Mouse (Mus musculus) heart, embryonic 14.5 days (tissue): ENCODE measurements at regions not wholly inside any gene's neighbourhood (a gene's known extent, or its start where the extent isn't known, plus 50 kb on each side); places are given as distances from the start of the nearest gene placed in this dataset.
A peak's percentile ranks its signal among the peaks of the same experiment; 100 is the strongest.

Source experiments
- ATAC-seq: fragments of 200-750 bp; cut with Nextera tagmentation; 2 replicates; pipeline ENCODE4 v1.8.0; 2017; ENCODE audit warnings: low read depth, moderate TSS enrichment; ENCODE audit not compliant: insufficient number of reproducible peaks, insufficient read depth, low FRiP score
- H3K27ac ChIP-seq, 2 experiments: fragments of 200-500 bp in 1 of 2; fragments of 300-500 bp in 1 of 2; sonication (generic) in 1 of 2; replicated peaks in 1 of 2; 2 replicates each; pipeline ENCODE4 v1.5.1; 2012 to 2014; ENCODE audit warnings: low read depth in 2 of 2, low read length in 2 of 2, control low read depth in 1 of 2, mild to moderate bottlenecking in 1 of 2, mixed read lengths in 1 of 2; ENCODE audit not compliant: control insufficient read depth in 1 of 2, insufficient read depth in 1 of 2
- H3K27me3 ChIP-seq: fragments of 300-500 bp; sonication (generic); 2 replicates; pipeline ENCODE4 v1.6.1; 2014; ENCODE audit warnings: mild to moderate bottlenecking, low read length, control low read depth; ENCODE audit not compliant: control insufficient read depth, insufficient read depth
- H3K36me3 ChIP-seq: fragments of 300-500 bp; sonication (generic); 2 replicates; pipeline ENCODE4 v1.6.1; 2014; ENCODE audit warnings: mild to moderate bottlenecking, control low read depth, low read length, mixed read lengths; ENCODE audit not compliant: control insufficient read depth, insufficient read depth
- H3K4me1 ChIP-seq, 2 experiments: fragments of 200-500 bp in 1 of 2; fragments of 300-500 bp in 1 of 2; sonication (generic) in 1 of 2; 2 replicates each; pipeline ENCODE4 v1.6.1; 2012 to 2014; ENCODE audit warnings: low read length in 2 of 2, control low read depth in 1 of 2, mixed read lengths in 1 of 2; ENCODE audit not compliant: control insufficient read depth in 2 of 2, insufficient read depth in 2 of 2
- H3K4me2 ChIP-seq: fragments of 300-500 bp; sonication (generic); 2 replicates; pipeline ENCODE4 v1.6.1; 2014; ENCODE audit warnings: mild to moderate bottlenecking, low read length
- H3K4me3 ChIP-seq, 2 experiments: fragments of 200-500 bp in 1 of 2; fragments of 300-500 bp in 1 of 2; sonication (generic) in 1 of 2; 2 replicates each; pipeline ENCODE4 v1.5.1; 2012 to 2014; ENCODE audit warnings: low read length in 2 of 2, mild to moderate bottlenecking in 2 of 2, control low read depth in 1 of 2, low read depth in 1 of 2, moderate library complexity in 1 of 2; ENCODE audit not compliant: control insufficient read depth in 1 of 2, insufficient read depth in 1 of 2
- H3K9ac ChIP-seq: fragments of 300-500 bp; sonication (generic); 2 replicates; pipeline ENCODE4 v1.6.1; 2014; ENCODE audit warnings: mild to moderate bottlenecking, low read length
- H3K9me3 ChIP-seq: fragments of 300-500 bp; sonication (generic); 2 replicates; pipeline ENCODE4 v1.6.1; 2016; ENCODE audit warnings: low read length, control low read depth; ENCODE audit not compliant: control insufficient read depth
- WGBS: fragments of 180-500 bp; shearing (Covaris S2); extraction: QIAGEN DNeasy Blood & Tissue Kit; methylation state at CpG from one replicate; pipeline ENCODE4 v1.1.7; 2014; 5-methylcytosine and 5-hydroxymethylcytosine counted together

DNA sequence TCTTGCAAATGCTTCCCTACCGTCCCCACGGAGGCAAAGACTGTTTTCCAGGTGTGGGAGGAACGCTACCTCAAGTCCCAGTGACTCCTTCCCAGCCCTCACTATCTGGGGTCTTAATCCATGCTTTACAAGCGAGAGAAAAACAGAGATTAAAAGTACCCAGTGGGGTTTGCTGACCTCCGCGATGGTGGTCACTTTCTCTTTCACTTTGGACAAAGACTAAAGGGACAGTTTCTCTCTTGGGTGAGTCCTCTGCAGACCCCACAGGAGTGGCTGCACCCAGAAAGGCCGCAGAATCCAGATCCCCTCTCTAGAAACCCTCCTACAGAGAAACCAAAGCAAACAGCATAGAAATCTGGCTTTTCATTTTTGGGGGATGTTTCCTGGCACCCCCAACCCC lies 313.4 kb downstream of the Med13l start:
- no peak overlapping the region for H3K9ac ChIP-seq
- H3K27ac ChIP-seq = no peak overlapping the region
- peaks cover 46% of the 10 kb centered on the region for H3K27me3 ChIP-seq
- 45% methylated on average over 7 of the region's 7 CpGs for WGBS
- H3K36me3 ChIP-seq = no peaks in the 10 kb centered on the region
- no peaks in the 10 kb centered on the region for H3K9me3 ChIP-seq
- no peak overlapping the region for H3K4me2 ChIP-seq
- no peak for ATAC-seq
- no peak overlapping the region for H3K4me3 ChIP-seq
- peaks cover 3 to 4% of the 10 kb centered on the region in 2 experiments; a peak in 1 of 4 replicates for H3K4me1 ChIP-seq

DNA sequence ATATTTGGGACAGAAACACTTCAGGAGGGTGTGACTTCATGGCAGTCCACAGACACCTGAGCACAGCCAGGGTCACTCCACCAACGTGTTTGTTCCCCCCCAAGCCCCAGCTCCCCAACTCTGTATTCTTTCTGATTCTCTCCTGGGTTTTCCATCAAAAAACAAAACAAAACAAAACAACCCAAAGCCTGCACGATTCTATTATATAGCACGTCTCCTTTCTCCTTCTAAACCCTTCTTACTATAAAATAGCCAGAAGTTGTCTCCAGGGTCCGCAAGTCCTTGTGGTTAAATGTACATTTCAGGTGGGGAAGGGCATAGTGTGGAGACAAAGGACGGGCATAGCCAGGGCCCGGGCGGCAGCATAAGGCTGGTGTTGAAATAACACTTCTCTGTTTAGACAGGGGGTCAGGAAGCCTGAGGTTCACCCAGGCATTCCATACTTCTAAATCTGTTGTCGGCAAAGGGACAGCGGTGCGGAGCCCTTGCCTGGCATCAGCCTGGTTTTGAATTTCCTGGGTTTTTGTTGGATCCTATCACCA lies 314.7 kb downstream of the Med13l start:
- ATAC-seq = no peak
- WGBS = 51% methylated on average over 10 of the region's 10 CpGs
- peaks cover 53% of the 10 kb centered on the region for H3K27me3 ChIP-seq
- no peak overlapping the region for H3K9ac ChIP-seq
- H3K4me2 ChIP-seq = no peak overlapping the region
- H3K27ac ChIP-seq = no peak overlapping the region
- no peaks in the 10 kb centered on the region for H3K36me3 ChIP-seq
- no peaks in the 10 kb centered on the region for H3K9me3 ChIP-seq
- no peak overlapping the region for H3K4me3 ChIP-seq
- peaks cover 3 to 6% of the 10 kb centered on the region in 2 experiments; a peak in 2 of 4 replicates for H3K4me1 ChIP-seq

DNA sequence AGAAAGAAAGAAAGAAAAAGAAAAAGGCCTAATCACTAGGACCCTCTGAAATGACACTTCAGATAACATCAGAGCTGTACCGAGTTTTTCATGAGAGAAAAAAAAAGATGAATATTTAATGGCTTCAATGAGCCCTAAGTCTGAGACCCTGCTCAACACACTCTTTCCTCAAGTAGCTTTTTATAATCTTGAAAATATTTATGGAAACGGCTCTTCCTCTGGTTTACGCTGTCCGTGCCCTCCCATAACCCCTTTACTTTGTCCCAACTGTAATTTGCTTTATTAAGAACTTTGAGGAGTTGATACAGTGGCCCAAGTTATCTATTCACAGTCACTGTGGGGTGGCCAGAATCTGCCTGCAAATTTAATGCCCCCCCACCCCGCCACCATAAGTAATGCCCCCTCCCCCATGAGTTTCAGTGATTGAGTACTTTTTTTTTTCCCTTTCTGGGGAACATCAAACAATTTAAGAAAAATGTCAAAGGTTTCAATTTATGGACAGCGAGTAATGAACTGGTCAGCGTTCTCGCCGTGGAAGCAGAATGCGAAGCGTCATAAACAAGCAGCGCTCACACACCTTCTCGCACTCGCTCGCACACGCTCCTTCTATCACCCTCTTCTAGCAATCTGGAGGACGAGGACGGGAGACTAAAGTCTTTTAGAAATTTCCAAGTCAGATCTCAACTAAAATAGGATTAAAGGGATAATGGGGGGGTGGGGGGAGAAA lies 316.3 kb downstream of the Med13l start:
- 12% methylated on average over 18 of the region's 18 CpGs for WGBS
- H3K27ac ChIP-seq = no peak overlapping the region
- peak overlapping the region; percentile 34; the same call in 1 of the 2 replicates for H3K9ac ChIP-seq

DNA sequence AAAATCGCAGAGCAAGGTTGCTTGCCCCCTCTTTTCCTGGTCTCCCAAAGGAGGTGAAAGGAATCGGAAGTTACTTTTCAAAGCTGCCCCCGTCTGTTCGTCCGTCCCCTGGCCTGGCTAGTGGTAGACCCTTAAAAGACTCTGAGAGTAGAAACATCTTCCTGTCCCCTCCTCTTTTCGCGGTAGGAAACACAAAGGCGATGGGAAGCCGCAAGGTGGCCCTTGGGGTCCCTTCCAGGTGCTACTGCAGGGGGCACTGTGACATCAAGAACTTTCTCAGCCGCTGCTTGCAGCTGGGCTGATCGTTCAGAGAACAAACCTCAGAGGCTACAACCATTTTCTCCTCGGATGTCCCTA lies 316.8 kb downstream of the Med13l start:
- no peak overlapping the region for H3K27ac ChIP-seq
- H3K36me3 ChIP-seq = no peaks in the 10 kb centered on the region
- H3K4me1 ChIP-seq = peaks cover 3 to 6% of the 10 kb centered on the region in 2 experiments; a peak in 2 of 4 replicates
- WGBS = 0% methylated on average over 12 of the region's 12 CpGs
- peak overlapping the region; percentile 76 for H3K4me2 ChIP-seq
- H3K9me3 ChIP-seq = no peaks in the 10 kb centered on the region
- H3K9ac ChIP-seq = peak overlapping the region; percentile 34; the same call in 1 of the 2 replicates
- peaks cover 53% of the 10 kb centered on the region for H3K27me3 ChIP-seq
- peak overlapping the region; percentile 36 to 39 for H3K4me3 ChIP-seq
- no peak for ATAC-seq

More for the DNA sequence above, 316.3 kb downstream of the Med13l start:
- Histone ChIP-seq H3K9me3 (no peaks in the 10 kb centered on the region), H3K36me3 (no peaks in the 10 kb centered on the region), H3K4me2 (peak overlapping the region; percentile 76), H3K4me1 (peaks cover 3 to 6% of the 10 kb centered on the region in 2 experiments; a peak in 2 of 4 replicates), H3K27me3 (peaks cover 53% of the 10 kb centered on the region), H3K4me3 (peak overlapping the region; percentile 36 to 39)
- no peak for ATAC-seq

DNA sequence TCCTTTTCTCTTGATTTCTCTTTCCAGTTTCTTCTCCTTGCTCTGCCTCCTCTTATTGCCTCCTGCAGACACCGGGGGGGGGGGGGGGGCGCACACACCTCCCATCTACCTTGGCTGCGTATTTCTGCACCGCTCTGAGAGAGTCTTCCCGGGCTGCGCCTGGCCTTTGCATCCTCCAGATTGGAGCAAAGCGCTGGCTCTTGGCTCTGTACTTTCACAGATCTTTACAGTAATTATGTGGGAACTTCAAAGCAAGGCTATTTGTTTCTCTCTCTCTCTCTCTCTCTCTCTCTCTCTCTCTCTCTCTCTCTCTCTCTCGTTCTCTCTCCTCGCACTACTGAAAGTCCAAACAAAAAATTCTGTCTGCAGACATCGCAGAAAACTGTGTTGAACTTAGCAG lies 317.4 kb downstream of the Med13l start:
- WGBS = 42% methylated on average over 9 of the region's 10 CpGs
- H3K4me2 ChIP-seq = peak overlapping the region; percentile 76; the same call in 1 of the 2 replicates
- H3K9ac ChIP-seq = no peak overlapping the region
- peaks cover 53% of the 10 kb centered on the region for H3K27me3 ChIP-seq
- H3K9me3 ChIP-seq = no peaks in the 10 kb centered on the region
- H3K4me1 ChIP-seq = peaks cover 3 to 6% of the 10 kb centered on the region in 2 experiments; a peak in 2 of 4 replicates
- H3K27ac ChIP-seq = no peak overlapping the region
- ATAC-seq = no peak
- no peaks in the 10 kb centered on the region for H3K36me3 ChIP-seq
- no peak overlapping the region for H3K4me3 ChIP-seq

DNA sequence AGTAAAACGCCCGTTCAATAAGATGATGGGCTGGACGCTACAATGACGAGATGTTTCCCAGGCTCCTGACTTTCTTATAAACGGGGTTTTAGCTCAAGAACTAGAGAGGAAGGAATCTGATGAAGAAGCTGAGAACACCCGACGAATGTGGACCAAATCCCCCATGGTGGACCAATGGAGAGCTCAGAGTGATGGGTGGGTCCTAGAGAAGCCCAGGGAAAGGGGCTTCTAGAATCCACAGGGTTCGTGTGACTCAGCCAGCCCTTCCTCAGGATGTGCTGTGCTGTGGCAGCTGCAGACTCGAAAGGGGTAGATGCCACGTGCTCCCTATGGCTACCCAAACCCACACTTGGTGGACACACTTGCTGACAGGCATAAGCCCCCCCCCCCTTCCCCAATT lies 318.2 kb downstream of the Med13l start:
- H3K4me3 ChIP-seq = no peak overlapping the region
- no peaks in the 10 kb centered on the region for H3K9me3 ChIP-seq
- no peaks in the 10 kb centered on the region for H3K36me3 ChIP-seq
- H3K4me2 ChIP-seq = no peak overlapping the region
- peaks cover 3 to 6% of the 10 kb centered on the region in 2 experiments; a peak in 2 of 4 replicates for H3K4me1 ChIP-seq
- H3K27ac ChIP-seq = no peak overlapping the region
- no peak overlapping the region for H3K9ac ChIP-seq
- ATAC-seq = no peak
- 48% methylated on average over 10 of the region's 10 CpGs for WGBS
- H3K27me3 ChIP-seq = peaks cover 52% of the 10 kb centered on the region

DNA sequence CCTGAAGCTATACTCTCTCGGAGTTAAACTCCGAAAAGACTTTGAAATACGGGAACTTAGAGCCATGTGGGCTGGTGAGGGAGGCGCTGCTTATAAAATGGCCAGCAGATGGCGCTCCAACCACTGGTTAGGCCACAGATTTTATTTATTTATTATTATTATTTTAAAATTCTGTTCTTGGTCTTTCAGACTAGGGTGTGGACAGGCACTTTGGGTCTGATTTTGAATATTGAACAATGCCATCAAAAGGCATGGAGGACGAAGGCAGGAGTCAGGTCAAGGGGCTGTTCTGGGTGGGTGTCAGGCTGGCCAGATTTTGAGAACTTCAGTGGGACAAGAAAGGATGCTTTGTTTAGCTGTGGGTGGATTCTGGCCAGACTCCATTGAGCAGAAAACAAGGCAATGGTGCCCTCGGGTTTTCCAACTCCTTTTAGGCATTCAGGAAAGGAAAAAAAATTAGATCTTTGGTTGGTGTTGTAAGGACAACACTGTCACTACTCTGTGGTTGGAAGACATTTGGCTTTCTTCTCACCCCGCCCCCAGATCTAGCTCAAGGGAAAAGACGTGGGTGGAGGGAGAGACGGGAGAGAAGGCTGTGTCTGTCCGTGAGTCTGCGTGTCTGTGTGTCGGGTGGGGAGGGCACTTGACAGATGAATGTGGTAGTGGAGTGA lies 319.5 kb downstream of the Med13l start:
- H3K4me3 ChIP-seq = no peak overlapping the region
- H3K4me2 ChIP-seq = no peak overlapping the region
- no peaks in the 10 kb centered on the region for H3K9me3 ChIP-seq
- H3K27me3 ChIP-seq = peaks cover 50% of the 10 kb centered on the region
- 17% methylated on average over 13 of the region's 13 CpGs for WGBS
- no peak for ATAC-seq
- H3K4me1 ChIP-seq = peaks cover 3 to 6% of the 10 kb centered on the region in 2 experiments; a peak in 2 of 4 replicates
- no peaks in the 10 kb centered on the region for H3K36me3 ChIP-seq
- no peak overlapping the region for H3K9ac ChIP-seq
- H3K27ac ChIP-seq = no peak overlapping the region
